Mouse (Mus musculus): ENCODE data around the gene Tbp.

The Tbp gene

DNA sequence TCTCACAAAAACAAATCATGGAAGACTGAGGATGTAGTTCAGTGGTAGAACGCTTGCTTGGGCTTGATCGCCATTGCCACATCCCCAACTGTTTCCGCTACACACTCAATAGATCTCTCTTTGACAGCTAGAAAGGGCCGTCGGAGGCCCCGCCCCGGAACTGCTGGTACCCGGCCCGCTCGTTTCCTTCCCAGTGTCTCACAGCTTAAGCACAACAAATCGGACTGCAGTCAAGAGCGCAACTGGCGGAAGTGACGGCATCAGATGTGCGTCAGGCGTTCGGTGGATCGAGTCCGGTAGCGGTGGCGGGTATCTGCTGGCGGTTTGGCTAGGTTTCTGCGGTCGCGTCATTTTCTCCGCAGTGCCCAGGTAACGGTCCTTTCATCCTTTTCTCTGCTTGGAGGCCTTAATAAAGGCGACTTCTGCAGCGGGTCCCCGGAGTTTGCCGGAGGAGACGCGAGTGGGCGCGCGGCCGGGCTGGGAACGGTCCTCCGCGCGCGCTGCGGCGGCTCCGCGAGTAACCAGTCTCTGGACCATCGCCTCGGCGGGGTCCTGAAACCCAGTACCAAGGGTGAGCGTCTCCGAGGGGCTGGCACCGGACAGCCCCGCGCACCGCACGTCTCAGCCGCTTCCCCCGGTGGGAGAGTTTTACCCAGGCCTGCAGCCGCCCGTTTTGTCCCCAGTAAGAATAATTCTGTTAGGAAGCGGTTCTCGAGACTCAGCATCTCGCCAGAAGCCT is at the start of gene Tbp, which contains the start of gene Psmb1:
Gene Tbp (plus strand): TSS at position 233 of the 739 bp plus-strand sequence.
Gene Psmb1 (minus strand): TSS at position 96 of the 739 bp plus-strand sequence.
- DNase-seq (ENCODE audit: low spot score) = peak; percentile 95

DNA sequence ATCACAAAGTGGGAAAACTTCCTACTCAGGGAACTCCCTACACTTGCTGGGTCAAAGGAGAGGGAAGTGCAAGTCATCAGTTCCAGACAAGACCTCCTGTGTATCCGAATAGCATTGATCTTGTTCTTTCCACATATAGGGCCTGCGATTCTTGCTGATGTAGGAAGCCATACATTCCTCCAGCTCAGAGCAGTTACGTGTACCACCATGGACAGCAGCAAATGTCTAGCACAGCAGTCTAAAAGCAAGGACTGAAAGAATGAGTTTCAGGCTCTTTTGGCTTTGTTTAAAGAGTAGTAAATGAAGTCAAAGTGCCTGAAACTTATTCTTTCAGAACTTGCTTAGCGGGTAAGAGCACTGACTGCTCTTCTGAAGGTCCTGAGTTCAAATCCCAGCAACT is 44.5 kb upstream of the Tbp start:
- no peak for DNase-seq (ENCODE audit: low spot score)

DNA sequence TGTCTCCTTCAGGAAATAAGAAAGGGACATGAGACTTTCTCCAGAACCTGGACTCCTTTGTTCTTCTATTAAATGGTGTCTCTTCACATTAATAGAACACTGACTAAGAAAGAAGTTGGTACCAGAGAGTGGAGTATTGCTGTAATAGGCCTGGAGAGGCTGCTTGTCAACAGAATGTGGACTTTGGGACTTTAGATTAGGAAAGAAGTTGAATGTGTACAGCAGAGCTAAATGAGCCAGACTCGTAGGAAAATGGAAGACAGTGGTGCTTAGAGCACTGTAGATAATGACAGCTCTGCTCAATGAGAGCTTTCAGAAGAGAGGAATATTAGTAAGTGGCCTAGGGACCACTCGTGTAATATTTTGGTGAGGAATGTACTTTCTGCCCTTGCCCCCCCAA is 43.1 kb upstream of the Tbp start:
- DNase-seq (ENCODE audit: low spot score) = no peak

DNA sequence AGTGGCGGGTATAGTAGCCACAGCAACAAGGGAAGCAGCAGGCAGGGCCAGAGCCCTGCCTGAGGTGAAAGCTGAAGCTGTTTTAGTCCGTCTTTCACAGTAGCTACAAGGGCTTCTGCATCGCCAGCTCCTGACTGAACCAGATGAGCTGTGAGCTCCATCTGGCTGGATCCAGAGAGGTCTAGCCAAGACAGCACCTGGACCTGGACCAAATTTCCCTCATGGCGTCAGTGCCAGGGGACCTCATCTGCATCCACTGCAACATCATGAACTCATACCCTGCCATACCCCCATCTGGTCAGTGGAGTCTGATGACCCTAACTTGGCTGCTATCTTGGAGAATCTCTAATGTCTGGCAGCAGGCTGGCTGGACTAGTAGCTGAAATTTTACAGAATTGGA is 39.9 kb upstream of the Tbp start:
- no peak for DNase-seq (ENCODE audit: low spot score)

DNA sequence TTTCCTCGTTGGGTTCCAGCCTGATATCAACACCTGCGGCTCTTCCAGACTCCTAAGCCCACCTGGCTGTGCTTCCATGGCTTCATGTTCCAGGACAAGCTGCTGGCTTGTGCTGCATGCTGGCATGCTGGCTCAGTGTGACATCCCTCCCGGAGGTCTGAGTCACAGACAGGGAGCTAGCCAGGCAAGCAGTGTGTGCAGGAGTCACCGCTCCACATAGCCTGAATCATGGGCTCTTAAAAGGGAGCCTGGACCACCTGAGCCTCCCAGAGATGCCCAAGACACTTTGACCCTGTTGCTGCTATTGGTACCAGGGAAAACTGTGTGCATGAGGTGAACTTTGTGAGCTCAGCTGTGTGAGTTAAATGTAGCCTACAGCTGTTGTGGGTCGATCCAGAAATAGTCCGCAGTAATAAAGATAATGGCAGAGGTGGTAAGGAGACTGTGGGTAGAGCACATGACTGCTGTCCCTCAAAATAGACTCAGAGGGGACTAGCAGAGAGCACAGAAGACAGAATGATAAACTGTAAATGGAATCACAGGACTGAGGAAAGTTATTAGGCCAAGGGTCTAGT is 37.7 kb upstream of the Tbp start:
- no peak for DNase-seq (ENCODE audit: low spot score)

DNA sequence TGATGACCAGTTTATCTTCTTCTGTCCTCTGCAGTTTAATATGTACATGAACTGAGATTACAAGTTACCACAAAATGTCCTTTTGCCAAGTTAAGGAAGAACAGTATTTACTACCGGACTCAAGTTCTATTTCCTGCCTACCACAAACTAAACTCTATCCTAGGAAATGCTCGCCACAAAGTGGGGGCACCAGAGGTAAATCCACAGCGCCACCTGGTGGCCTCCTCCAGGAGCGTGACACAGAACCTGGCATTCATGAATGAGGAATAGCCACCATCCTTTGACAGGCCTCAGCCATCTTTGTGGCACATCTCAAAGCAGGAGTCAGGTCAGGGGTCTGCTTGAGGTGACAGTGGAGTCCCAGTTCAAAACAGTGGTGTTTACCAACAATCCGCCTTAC is 32.0 kb upstream of the Tbp start:
- peak; percentile 51 for DNase-seq (ENCODE audit: low spot score)

DNA sequence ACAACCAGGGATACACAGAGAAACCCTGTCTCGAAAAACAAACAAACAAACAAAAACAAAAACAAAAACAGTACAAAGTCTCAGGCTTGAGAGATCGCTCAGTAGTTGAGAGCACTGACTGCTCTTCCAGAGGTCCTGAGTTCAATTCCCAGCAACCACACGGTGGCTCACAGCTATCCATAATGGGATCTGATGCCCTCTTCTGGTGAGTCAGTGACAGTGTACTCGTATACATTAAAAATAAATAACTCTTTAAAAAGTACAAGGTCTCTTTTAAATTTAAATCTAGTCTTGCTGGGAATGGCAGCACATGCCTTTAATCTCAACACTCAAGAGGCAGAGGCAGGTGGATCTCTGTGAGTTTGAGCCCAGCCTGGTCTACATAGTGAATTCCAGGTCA is 27.0 kb upstream of the Tbp start:
- DNase-seq (ENCODE audit: low spot score) = no peak

DNA sequence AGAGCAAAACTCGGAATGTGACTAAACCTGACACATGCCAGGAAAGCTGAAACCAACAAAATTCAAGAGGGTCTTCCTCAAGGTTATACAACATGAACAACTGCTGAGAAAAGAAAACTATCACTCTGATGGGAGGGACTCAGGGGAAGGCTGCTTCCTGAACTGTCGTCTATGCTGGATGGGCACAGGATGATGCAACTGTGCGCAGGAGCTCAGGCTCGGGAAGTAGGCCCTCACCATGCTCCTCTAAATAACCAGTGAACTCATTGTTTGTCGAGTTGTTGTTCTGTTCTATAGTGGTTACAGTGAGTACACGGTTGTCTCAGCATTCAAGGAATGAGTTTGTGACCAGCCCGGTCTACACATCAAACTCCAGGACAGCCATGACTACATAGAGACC is 9.1 kb upstream of the Tbp start:
- DNase-seq (ENCODE audit: low spot score) = no peak

DNA sequence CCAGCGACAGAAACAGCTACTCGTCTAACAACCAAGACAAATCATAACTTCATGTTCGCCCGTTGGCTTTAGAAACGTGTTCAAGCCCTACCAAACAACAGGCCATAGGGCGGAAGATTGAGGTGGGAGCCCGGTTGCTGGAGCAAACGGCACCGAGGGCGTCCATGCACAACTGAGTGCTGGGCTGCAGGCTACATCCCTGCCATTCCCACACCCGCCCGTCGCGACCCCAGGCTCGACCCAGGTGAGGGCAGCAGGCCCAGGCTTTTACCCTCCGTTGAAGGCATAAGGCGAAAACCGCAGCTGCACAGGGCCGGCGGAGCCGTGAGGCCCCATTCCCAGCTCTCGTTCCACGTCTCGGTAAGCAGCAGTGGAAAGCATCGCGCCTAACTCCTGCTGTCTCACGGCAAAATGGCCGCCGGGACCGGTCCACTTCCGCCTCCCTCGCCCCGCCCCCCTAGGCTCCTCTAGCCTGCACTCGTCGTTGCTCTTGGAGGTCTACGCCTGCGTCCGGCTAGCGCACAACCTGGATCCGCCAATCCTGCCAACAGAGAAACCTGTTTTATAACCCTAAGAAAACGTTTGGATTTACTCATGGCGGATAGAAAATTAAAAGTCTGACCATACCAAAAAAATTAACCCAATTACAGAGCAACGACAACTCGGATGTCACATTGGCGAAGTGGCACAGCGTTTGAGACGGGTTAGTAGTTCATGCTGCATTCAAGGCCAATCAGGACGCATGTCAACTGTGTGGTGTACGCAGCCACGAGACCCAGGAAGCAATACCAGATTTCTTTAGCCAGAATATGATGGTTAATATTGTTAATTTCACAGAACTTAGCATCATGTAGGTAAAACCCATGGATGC is 1.6 kb upstream of the Tbp start:
- peak; percentile 86 for DNase-seq (ENCODE audit: low spot score)

DNA sequence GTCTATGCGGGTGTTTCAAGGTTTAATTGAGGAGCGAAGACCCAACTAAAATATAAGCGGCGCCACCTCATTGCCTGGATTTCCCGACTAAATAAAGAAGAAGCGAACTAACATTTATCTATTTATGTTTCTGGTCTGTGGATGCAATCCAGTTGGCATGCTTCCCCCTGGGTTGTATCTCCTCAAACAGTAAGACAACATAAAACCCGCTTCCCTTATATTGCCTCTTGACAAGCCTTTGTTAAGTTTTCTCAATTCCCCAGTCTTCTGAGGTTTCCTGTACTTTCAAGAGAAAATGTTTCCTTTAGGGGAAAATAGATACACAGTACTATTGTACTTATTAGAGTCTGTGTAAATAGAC is 955 bp upstream of the Tbp start:
- no peak for DNase-seq (ENCODE audit: low spot score)

DNA sequence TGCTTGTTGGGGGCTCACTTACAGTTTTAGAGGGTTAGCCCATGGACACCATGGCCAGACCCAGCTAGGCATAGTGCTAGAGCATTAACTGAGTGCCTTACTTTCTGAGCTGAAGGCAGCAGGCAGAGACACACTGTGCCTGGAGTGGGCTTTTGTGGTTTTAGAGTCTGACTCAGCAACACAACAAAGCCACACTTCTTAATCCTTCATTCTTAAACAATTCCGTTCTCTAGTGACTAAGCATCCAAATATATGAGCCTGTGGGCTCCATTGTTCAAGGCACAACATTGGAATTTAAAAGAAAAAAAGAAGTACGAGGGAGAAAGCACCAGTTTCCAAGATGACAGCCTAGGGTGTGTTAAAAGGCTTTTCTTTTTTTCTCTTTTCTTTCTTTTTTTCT is 11.0 kb downstream of the Tbp start:
- DNase-seq (ENCODE audit: low spot score) = no peak

DNA sequence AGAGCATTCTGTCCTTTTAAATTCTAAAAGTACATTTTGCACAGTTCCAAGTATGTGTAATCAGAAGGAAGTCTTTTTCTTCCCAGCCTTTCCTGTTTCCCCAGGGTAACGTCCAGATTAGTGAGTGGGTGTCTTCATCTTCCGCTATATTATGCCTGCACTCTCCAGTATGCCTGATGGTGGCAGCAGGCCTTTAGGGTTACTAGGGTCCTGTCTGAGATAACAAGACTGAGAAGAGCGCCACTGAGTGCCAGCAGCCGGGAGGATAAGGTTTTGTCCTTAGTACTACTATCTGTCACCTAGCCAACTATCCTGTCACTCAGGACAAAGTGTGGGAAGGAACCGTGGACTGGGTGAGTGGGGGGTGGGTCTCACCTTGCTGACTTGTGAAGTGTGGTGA is 18.1 kb downstream of the Tbp start:
- no peak for DNase-seq (ENCODE audit: low spot score)

DNA sequence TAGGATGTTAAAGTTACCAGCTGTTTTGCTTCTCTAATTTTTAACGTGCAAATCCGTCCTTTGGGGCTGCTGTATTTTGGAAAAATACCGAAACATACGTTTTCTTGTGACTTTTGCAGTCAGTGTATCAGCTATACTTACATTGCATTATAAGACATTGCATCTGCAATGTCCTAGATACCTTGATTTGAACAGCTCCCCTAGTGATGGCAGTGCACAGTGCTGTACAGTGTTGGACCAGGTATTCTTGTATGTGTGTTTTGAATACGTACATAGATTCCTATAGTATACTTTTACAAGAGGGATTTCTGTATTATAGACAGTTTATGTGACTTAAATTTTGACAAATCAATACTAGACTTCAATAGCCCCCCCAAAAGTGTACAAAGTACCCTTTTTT is 18.5 kb downstream of the Tbp start:
- no peak for DNase-seq (ENCODE audit: low spot score)

DNA sequence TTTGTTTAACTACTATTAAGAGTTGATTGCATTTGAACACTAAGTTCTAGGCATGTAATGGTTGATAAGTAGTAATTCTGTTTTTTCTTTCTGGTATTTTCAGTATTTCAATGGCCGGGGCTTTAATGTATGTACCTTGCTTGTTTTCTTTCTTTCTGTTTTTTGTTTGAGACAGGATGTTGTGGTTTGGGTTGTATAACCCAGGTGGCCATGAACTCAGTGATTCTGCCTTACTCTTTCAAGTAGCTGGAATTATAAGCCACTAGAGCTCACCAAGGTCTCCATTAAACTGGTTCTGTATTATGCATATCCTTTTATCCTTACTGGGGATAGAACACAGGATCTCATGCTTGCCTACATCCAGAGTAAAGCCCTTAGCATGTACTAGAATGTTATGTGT is 19.1 kb downstream of the Tbp start:
- no peak for DNase-seq (ENCODE audit: low spot score)

DNA sequence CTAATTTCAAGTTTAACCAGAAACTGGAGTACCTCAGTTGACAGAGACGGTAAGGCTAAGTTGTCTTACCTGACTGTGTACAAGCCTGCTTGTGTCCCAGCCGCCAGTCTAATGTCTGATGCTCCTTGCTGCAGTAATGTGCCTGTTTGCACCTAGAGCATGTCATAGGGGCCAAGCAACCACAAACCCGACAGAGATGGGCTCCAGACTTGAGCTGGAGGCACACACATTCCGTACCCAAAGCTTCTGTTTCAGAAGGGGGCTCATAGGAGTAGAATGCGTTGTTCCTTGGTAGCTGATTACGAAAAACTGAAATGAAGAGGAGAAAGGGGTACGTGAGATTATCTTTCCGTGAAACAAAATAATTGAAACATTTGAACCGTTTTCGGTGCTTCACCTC is 26.6 kb downstream of the Tbp start:
- DNase-seq (ENCODE audit: low spot score) = no peak

DNA sequence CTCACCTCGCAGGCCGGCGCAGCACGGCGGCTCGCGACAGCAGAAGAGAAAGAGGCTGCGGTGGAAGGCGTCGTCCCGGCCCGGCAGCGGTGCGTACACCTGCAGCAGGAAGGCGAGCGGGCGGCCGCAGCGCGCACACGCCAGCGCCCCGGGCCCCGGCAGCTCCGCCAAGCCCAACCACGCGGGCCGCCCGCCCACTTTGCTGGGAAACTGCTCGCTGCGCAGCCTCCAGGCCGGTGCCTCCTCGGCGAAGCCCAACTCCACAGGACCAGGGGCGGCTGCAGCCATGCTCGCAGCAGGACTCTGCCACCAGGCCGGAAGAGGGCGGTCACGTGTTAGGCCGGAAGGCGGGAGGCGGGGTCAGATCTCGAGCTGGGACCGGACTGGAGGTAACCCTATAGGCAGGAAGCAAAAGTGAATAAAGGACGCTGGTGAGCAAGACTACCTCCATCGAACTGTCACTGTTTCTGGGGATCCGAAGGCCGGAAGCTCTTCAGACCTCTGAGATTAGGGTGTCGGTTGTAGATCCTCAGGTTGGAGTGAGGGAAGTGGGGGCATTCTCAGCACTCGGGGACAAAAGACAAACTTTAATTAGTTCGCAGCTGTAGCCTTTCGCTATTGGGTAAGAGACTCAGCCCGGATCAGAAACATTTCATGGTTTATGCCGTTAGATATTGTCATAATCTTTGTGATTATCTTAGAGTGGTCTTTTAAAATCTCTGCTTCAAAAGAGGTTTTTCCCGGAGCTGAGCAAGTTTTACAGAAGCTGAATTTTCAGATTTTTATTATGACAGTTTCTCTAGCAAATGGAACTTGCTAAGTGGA is 27.5 kb downstream of the Tbp start, which contains the start of gene Pdcd2:
Gene Pdcd2 (minus strand): TSS at position 316 of the 825 bp plus-strand sequence.
- peak; percentile 86 for DNase-seq (ENCODE audit: low spot score)

DNA sequence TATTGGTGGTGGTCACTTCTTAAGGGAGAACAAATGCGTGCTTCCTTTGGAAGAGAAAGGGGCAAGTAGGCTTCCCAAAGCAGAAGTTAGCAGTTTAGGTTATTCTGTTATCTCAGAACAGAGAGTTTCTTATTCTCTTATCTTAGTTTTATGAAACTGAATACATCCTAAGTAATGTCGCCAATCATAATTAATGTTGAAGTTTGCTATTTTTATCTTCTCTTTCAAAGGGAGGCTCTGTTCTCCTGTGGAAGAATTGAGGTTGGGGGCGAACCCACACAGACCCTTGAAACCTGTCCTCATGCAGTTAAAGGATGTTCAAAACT is 28.1 kb downstream of the Tbp start:
- DNase-seq (ENCODE audit: low spot score) = no peak

DNA sequence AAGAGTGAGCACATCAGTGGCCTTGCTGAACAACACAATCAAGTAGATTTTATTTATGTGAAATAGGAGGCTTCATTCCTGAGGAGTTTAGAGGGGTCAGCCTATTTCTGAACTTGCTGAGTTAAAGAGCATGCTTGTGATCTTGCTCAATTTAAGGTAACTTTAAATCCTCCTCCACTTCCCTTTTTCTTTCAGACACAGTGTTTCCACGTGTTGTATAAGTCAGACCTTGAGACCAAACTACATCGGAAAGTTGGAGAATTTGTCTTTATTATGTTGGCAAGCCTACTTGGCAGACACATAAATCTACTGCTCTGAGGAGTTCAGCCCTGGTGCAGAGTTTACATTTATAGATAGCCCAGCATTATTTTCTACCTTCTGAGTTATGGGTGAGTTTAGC is 29.2 kb downstream of the Tbp start:
- no peak for DNase-seq (ENCODE audit: low spot score)

DNA sequence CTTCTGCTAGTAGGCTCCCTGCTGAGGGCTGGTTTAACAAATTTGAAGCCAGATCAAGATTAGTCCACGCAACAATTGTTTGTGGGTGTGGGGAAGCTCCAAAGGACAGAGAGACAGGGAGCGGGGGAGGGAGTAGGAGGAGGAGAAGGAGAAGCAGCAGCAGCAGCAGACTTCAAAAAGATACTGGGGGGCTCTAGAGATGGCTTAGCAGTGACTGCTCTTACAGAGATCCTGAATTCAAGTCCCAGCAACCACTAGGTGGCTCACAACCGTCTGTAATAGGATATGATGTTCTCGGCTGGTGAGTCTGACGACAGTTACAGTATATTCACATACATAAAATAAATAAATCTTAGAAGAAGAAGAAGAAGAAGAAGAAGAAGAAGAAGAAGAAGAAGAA is 30.5 kb downstream of the Tbp start:
- DNase-seq (ENCODE audit: low spot score) = no peak

DNA sequence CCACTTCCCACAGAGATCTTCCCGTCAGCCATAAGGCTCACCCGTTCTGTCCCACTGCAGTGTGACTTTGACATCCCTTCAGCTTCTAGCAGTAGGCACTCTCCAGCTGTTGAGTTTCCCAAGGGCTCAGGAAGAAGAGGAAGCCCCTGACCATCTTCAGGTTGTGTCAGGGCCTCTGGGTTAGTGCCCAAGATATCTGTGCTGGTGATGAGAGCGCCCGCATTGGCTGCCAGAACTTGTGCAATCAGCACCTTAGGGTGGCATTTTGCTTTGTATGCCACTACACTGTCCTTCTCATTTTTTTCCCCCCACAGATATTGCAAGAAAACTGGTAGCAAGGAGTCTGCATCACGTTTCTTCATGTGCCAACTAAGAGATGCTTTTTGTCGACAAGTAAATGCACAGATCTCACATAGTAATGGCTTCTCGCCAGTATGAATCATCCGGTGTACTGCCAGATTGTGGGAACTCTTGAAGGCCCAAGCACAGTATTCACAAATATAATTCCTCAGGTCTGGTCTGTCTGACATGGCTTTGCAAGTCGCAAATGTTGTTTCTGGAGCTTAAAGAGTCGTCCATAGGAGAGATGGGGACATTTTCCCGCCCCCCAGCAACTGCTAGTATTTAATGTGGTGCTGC is 35.6 kb downstream of the Tbp start:
- no peak for DNase-seq (ENCODE audit: low spot score)

DNA sequence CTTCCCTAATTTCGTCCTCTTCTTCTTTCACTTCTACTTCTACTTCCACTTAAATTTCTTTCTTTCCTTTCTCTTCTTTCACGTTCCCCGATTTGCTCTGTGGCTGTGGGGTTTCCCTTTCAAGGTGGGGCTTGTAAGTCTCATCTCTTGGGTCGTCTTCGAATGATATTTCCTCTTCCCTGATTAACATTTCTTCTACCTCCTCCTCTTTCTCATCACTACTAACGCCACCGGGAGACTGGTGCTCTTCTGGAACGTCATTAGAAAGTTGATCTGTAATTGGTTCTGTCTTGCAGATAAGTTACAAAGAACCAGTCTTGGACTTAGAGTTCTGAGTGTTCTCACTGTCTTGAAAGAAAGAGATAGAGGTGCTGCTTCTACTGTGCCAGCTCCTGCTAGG is 36.3 kb downstream of the Tbp start:
- DNase-seq (ENCODE audit: low spot score) = no peak

DNA sequence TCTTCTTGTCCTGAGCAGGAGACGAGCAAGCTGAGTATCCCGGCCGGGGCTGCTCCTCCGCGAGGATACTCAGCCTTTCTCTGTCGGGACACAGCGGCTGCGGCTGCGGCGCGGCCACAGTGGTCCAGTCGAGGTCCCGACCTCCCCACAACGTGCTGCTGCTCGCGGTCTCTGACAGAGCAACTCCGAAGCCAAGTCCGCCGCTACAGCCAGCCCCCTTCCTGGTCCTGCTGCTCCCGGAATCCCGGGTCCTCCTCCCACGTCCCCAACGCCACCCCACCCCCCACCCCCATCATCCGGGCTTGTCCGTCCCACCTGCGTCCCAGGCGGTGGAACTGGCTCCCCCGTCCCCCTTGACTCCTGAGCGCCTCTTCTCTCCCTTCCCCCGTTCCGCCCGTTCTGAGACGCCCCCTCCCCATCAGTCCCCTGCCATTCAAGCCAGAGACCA is 36.8 kb downstream of the Tbp start:
- DNase-seq (ENCODE audit: low spot score) = no peak

Measured in ovary, postnatal 14 days (tissue).